Mouse (Mus musculus): ENCODE results near the gene Nipsnap1. TPM values are rescaled to one million over a fixed set of nuclear protein-coding genes. Genes with fewer than 3 reads are reported as not detected.

Gene Nipsnap1
- polyA plus RNA-seq (2014; fragmentation: Nextera tagmentation; extraction: Ambion mirVana): 78.9 and 79.9 TPM in 2 replicates

GRCm38 (mm10) chr11:4873755-4874475 is at the start of gene Nipsnap1:
Gene Nipsnap1, plus strand, starts transcription at chr11:4873951.
- Histone ChIP-seq H3K4me1 (ENCODE audit: control insufficient read depth, insufficient read depth, low read length) (no peaks in the 10 kb centered on the region), H3K27me3 (ENCODE audit: control insufficient read depth, insufficient read depth, low read length) (no peaks in the 10 kb centered on the region), H3K9me3 (replicated peaks; ENCODE audit: control insufficient read depth, low read length) (no peaks in the 10 kb centered on the region), H3K4me2 (ENCODE audit: low read depth, low read length) (peak within 1 kb of the TSS; percentile 73), H3K9ac (replicated peaks; ENCODE audit: low read length) (peak within 1 kb of the TSS; percentile 77), H3K4me3 (ENCODE audit: low read depth, low read length) (peak within 1 kb of the TSS; percentile 72), H3K27ac (replicated peaks; ENCODE audit: low read depth, low read length) (no peak within 1 kb of the TSS), H3K36me3 (replicated peaks; ENCODE audit: control insufficient read depth, insufficient read depth, low read depth, low read length) (no peaks in the 10 kb centered on the region; the same call in 1 of the 2 replicates)
- peak; percentile 92 for ATAC-seq (replicated peaks; ENCODE audit: insufficient number of reproducible peaks, low FRiP score, low TSS enrichment, low read depth)
- under 1% methylated on average over 30 of the region's 30 CpGs for WGBS
- peak; percentile 92 for DNase-seq (ENCODE audit: low spot score)

- H3K4me1 ChIP-seq (ENCODE audit: control insufficient read depth, insufficient read depth, low read length): no peaks in the 10 kb centered on the region
- H3K9me3 ChIP-seq (replicated peaks; ENCODE audit: control insufficient read depth, low read length): no peaks in the 10 kb centered on the region
- no peak for DNase-seq (ENCODE audit: low spot score)
- WGBS: 91% methylated on average over 3 of the region's 3 CpGs
- ATAC-seq (replicated peaks; ENCODE audit: insufficient number of reproducible peaks, low FRiP score, low TSS enrichment, low read depth): no peak
- H3K27ac ChIP-seq (replicated peaks; ENCODE audit: low read depth, low read length): no peak overlapping the region
- H3K4me3 ChIP-seq (ENCODE audit: low read depth, low read length): no peak overlapping the region
- no peak overlapping the region for H3K4me2 ChIP-seq (ENCODE audit: low read depth, low read length)
- no peaks in the 10 kb centered on the region for H3K36me3 ChIP-seq (replicated peaks; ENCODE audit: control insufficient read depth, insufficient read depth, low read depth, low read length)
- H3K27me3 ChIP-seq (ENCODE audit: control insufficient read depth, insufficient read depth, low read length): no peaks in the 10 kb centered on the region
- no peak overlapping the region for H3K9ac ChIP-seq (replicated peaks; ENCODE audit: low read length)
Observed at GRCm38 (mm10) chr11:4826152-4826778, 47.5 kb upstream of the Nipsnap1 start.

DNA sequence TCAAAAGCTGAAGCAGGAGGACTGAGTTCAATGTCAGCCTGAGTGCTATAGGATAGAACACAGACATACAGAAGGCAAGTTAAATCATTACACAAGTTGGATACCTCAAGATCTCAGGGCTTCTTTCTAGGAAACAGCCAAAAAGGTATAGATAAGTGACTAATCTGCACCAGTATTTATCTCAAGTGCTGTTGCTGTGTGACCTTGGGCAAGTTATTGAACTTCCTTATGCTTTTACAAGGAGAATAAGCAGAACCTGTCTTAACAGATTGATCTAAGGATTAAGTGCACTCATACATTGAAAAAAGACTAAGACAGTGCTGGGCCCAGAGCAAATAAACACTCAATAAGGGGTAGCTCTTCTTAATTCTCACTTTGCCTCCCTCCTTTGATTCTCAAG is 46.4 kb upstream of the Nipsnap1 start:
- H3K4me2 ChIP-seq (ENCODE audit: low read depth, low read length): no peak overlapping the region
- H3K36me3 ChIP-seq (replicated peaks; ENCODE audit: control insufficient read depth, insufficient read depth, low read depth, low read length): no peaks in the 10 kb centered on the region
- ATAC-seq (replicated peaks; ENCODE audit: insufficient number of reproducible peaks, low FRiP score, low TSS enrichment, low read depth): no peak

DNA sequence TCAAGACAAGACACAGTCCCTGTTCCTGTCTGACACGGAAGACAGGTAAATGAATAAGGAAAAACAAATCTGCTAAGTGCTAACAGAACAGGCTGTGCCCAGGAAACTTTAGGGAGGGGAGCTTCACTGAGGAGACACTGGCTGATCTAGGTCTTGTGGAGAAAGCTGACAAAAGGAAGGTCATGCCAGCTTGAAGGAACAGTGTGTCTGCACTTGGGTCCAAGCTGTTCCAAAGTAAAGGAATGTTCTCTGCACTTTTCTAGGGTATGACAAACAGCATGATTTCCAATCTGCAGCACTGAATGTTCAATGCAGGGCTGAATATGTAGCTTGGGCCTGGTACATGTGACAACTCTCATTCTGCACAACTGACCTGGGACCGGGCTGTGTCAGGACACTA is 45.8 kb upstream of the Nipsnap1 start:
- no peaks in the 10 kb centered on the region for H3K9me3 ChIP-seq (replicated peaks; ENCODE audit: control insufficient read depth, low read length)
- H3K4me1 ChIP-seq (ENCODE audit: control insufficient read depth, insufficient read depth, low read length): no peaks in the 10 kb centered on the region
- no peak overlapping the region for H3K4me2 ChIP-seq (ENCODE audit: low read depth, low read length)
- ATAC-seq (replicated peaks; ENCODE audit: insufficient number of reproducible peaks, low FRiP score, low TSS enrichment, low read depth) (no peak), DNase-seq (ENCODE audit: low spot score) (no peak)
- no peak overlapping the region for H3K9ac ChIP-seq (replicated peaks; ENCODE audit: low read length)
- H3K27me3 ChIP-seq (ENCODE audit: control insufficient read depth, insufficient read depth, low read length): no peaks in the 10 kb centered on the region
- H3K4me3 ChIP-seq (ENCODE audit: low read depth, low read length): no peak overlapping the region
- no peak overlapping the region for H3K27ac ChIP-seq (replicated peaks; ENCODE audit: low read depth, low read length)
- 81% methylated on average over 2 of the region's 2 CpGs for WGBS
- H3K36me3 ChIP-seq (replicated peaks; ENCODE audit: control insufficient read depth, insufficient read depth, low read depth, low read length): no peaks in the 10 kb centered on the region

More for the DNA sequence above, 46.4 kb upstream of the Nipsnap1 start:
- Histone ChIP-seq H3K27me3 (ENCODE audit: control insufficient read depth, insufficient read depth, low read length) (no peaks in the 10 kb centered on the region), H3K27ac (replicated peaks; ENCODE audit: low read depth, low read length) (no peak overlapping the region), H3K9me3 (replicated peaks; ENCODE audit: control insufficient read depth, low read length) (no peaks in the 10 kb centered on the region), H3K9ac (replicated peaks; ENCODE audit: low read length) (no peak overlapping the region), H3K4me3 (ENCODE audit: low read depth, low read length) (no peak overlapping the region), H3K4me1 (ENCODE audit: control insufficient read depth, insufficient read depth, low read length) (no peaks in the 10 kb centered on the region)
- no peak for DNase-seq (ENCODE audit: low spot score)

GRCm38 (mm10) chr11:4831066-4831465 is 42.7 kb upstream of the Nipsnap1 start:
- Histone ChIP-seq H3K9me3 (replicated peaks; ENCODE audit: control insufficient read depth, low read length) (no peaks in the 10 kb centered on the region), H3K9ac (replicated peaks; ENCODE audit: low read length) (no peak overlapping the region), H3K4me3 (ENCODE audit: low read depth, low read length) (no peak overlapping the region), H3K4me2 (ENCODE audit: low read depth, low read length) (no peak overlapping the region), H3K4me1 (ENCODE audit: control insufficient read depth, insufficient read depth, low read length) (no peaks in the 10 kb centered on the region), H3K36me3 (replicated peaks; ENCODE audit: control insufficient read depth, insufficient read depth, low read depth, low read length) (no peaks in the 10 kb centered on the region), H3K27ac (replicated peaks; ENCODE audit: low read depth, low read length) (no peak overlapping the region), H3K27me3 (ENCODE audit: control insufficient read depth, insufficient read depth, low read length) (no peaks in the 10 kb centered on the region)
- DNase-seq (ENCODE audit: low spot score) (no peak), ATAC-seq (replicated peaks; ENCODE audit: insufficient number of reproducible peaks, low FRiP score, low TSS enrichment, low read depth) (no peak)

- no peaks in the 10 kb centered on the region for H3K27me3 ChIP-seq (ENCODE audit: control insufficient read depth, insufficient read depth, low read length)
- 81% methylated on average over 3 of the region's 3 CpGs for WGBS
- DNase-seq (ENCODE audit: low spot score) (no peak), ATAC-seq (replicated peaks; ENCODE audit: insufficient number of reproducible peaks, low FRiP score, low TSS enrichment, low read depth) (no peak)
- no peak overlapping the region for H3K4me3 ChIP-seq (ENCODE audit: low read depth, low read length)
- no peak overlapping the region for H3K4me2 ChIP-seq (ENCODE audit: low read depth, low read length)
- H3K27ac ChIP-seq (replicated peaks; ENCODE audit: low read depth, low read length): no peak overlapping the region
- no peak overlapping the region for H3K9ac ChIP-seq (replicated peaks; ENCODE audit: low read length)
- no peaks in the 10 kb centered on the region for H3K9me3 ChIP-seq (replicated peaks; ENCODE audit: control insufficient read depth, low read length)
- no peaks in the 10 kb centered on the region for H3K4me1 ChIP-seq (ENCODE audit: control insufficient read depth, insufficient read depth, low read length)
- no peaks in the 10 kb centered on the region for H3K36me3 ChIP-seq (replicated peaks; ENCODE audit: control insufficient read depth, insufficient read depth, low read depth, low read length)
Observed at GRCm38 (mm10) chr11:4833295-4833939, 40.3 kb upstream of the Nipsnap1 start.

DNA sequence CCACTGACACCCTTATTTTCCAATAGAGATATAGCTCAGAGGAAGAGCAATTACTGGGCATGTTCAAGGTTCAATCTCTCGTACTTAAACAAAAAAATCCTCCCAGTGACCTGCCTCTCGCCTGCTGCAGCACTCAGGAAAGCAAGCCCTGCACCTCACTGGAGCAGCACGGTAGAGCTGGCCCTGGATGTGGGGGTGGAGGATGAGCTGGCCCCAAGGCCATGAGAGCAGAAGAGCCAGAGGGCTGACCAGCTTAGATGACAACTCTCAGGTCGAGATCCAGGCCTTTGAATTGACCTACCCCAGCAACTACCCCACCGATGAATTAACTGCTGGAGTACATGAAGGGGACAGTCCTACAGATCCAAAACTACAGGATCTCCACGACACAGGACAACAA is 38.3 kb upstream of the Nipsnap1 start:
- ATAC-seq (replicated peaks; ENCODE audit: insufficient number of reproducible peaks, low FRiP score, low TSS enrichment, low read depth) (no peak), DNase-seq (ENCODE audit: low spot score) (no peak)
- Histone ChIP-seq H3K4me3 (ENCODE audit: low read depth, low read length) (no peak overlapping the region), H3K27ac (replicated peaks; ENCODE audit: low read depth, low read length) (no peak overlapping the region), H3K36me3 (replicated peaks; ENCODE audit: control insufficient read depth, insufficient read depth, low read depth, low read length) (no peaks in the 10 kb centered on the region), H3K4me1 (ENCODE audit: control insufficient read depth, insufficient read depth, low read length) (no peaks in the 10 kb centered on the region), H3K9ac (replicated peaks; ENCODE audit: low read length) (no peak overlapping the region), H3K27me3 (ENCODE audit: control insufficient read depth, insufficient read depth, low read length) (no peaks in the 10 kb centered on the region), H3K4me2 (ENCODE audit: low read depth, low read length) (no peak overlapping the region), H3K9me3 (replicated peaks; ENCODE audit: control insufficient read depth, low read length) (no peaks in the 10 kb centered on the region)
- 84% methylated on average over 6 of the region's 6 CpGs for whole genome bisulfite sequencing

GRCm38 (mm10) chr11:4836755-4837154 is 37.0 kb upstream of the Nipsnap1 start:
- Histone ChIP-seq H3K27ac (replicated peaks; ENCODE audit: low read depth, low read length) (no peak overlapping the region), H3K4me3 (ENCODE audit: low read depth, low read length) (no peak overlapping the region), H3K9ac (replicated peaks; ENCODE audit: low read length) (no peak overlapping the region), H3K4me2 (ENCODE audit: low read depth, low read length) (no peak overlapping the region), H3K9me3 (replicated peaks; ENCODE audit: control insufficient read depth, low read length) (no peaks in the 10 kb centered on the region), H3K4me1 (ENCODE audit: control insufficient read depth, insufficient read depth, low read length) (no peaks in the 10 kb centered on the region), H3K27me3 (ENCODE audit: control insufficient read depth, insufficient read depth, low read length) (no peaks in the 10 kb centered on the region), H3K36me3 (replicated peaks; ENCODE audit: control insufficient read depth, insufficient read depth, low read depth, low read length) (no peaks in the 10 kb centered on the region)
- DNase-seq (ENCODE audit: low spot score): peak; percentile 76
- ATAC-seq (replicated peaks; ENCODE audit: insufficient number of reproducible peaks, low FRiP score, low TSS enrichment, low read depth): no peak
- 61% methylated on average over 6 of the region's 6 CpGs for WGBS
